Mouse (Mus musculus): ENCODE results near the gene Resp18. TPM values are rescaled to one million over a fixed set of nuclear protein-coding genes. Genes with fewer than 3 reads are reported as not detected.

Resp18 gene
- polyA plus RNA-seq, 1 experiment from 2014 or later, result 232 TPM

DNA sequence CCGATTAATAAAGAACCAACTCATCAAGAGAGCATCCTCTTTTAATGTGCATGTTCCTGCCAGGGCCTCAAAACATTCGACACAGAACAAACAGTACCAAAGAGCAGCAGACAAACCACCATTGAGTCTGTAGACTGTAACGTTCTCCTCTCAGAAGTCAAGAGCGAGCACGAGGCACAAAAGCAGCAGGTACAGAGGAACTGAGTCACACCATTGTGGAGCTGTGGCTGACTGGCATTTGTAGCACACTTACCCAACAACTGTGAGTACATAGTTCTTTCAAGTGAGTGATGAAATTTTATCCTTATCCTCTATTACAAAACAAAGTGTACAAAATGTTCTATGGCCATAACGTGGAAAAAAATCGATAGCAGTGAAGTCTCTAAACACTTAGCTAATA is 6.7 kb upstream of the Resp18 start:
- Histone ChIP-seq H3K9me3 (ENCODE audit: control insufficient read depth, low read length) (no peaks in the 10 kb centered on the region), H3K4me3 (replicated peaks; ENCODE audit: low read length) (no peak overlapping the region), H3K27ac (no peak overlapping the region), H3K9ac (no peak overlapping the region), H3K27me3 (ENCODE audit: control insufficient read depth, insufficient read depth, low read length) (no peaks in the 10 kb centered on the region), H3K4me1 (replicated peaks; ENCODE audit: control insufficient read depth, insufficient read depth, low read length) (peaks cover 19% of the 10 kb centered on the region), H3K4me2 (replicated peaks) (no peak overlapping the region), H3K36me3 (replicated peaks; ENCODE audit: control insufficient read depth, insufficient read depth) (no peaks in the 10 kb centered on the region)
- 87% methylated on average over 7 of the region's 7 CpGs for WGBS
- ATAC-seq (ENCODE audit: low FRiP score) (no peak), DNase-seq (ENCODE audit: low spot score) (no peak)

DNA sequence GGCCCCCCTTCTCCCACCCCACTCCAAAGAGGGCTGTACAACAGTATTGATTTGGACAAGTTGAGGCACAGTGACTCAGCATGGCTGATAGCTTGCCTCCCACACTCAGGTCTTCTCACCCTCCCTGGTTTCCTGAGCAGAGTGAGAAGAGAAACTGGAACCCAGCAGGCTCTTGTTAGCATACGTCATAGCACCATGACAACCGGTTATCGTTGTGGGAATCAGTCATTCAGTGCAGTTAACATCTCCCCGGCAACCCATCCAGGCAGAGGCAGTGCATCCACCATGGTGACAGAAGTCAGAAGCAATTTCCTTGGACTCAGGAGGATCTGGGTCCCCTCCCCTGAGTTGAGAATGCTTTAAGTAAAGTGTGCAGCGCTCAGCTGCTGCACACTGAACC is 4.8 kb upstream of the Resp18 start:
- Histone ChIP-seq H3K27ac (no peak overlapping the region), H3K4me1 (replicated peaks; ENCODE audit: control insufficient read depth, insufficient read depth, low read length) (peaks cover 2% of the 10 kb centered on the region; the same call in 1 of the 2 replicates), H3K36me3 (replicated peaks; ENCODE audit: control insufficient read depth, insufficient read depth) (no peaks in the 10 kb centered on the region), H3K4me3 (replicated peaks; ENCODE audit: low read length) (no peak overlapping the region), H3K4me2 (replicated peaks) (no peak overlapping the region), H3K27me3 (ENCODE audit: control insufficient read depth, insufficient read depth, low read length) (peaks cover 5% of the 10 kb centered on the region), H3K9me3 (ENCODE audit: control insufficient read depth, low read length) (no peaks in the 10 kb centered on the region), H3K9ac (no peak overlapping the region)
- no peak for DNase-seq (ENCODE audit: low spot score)
- 54% methylated on average over 5 of the region's 5 CpGs for WGBS
- no peak for ATAC-seq (ENCODE audit: low FRiP score)

DNA sequence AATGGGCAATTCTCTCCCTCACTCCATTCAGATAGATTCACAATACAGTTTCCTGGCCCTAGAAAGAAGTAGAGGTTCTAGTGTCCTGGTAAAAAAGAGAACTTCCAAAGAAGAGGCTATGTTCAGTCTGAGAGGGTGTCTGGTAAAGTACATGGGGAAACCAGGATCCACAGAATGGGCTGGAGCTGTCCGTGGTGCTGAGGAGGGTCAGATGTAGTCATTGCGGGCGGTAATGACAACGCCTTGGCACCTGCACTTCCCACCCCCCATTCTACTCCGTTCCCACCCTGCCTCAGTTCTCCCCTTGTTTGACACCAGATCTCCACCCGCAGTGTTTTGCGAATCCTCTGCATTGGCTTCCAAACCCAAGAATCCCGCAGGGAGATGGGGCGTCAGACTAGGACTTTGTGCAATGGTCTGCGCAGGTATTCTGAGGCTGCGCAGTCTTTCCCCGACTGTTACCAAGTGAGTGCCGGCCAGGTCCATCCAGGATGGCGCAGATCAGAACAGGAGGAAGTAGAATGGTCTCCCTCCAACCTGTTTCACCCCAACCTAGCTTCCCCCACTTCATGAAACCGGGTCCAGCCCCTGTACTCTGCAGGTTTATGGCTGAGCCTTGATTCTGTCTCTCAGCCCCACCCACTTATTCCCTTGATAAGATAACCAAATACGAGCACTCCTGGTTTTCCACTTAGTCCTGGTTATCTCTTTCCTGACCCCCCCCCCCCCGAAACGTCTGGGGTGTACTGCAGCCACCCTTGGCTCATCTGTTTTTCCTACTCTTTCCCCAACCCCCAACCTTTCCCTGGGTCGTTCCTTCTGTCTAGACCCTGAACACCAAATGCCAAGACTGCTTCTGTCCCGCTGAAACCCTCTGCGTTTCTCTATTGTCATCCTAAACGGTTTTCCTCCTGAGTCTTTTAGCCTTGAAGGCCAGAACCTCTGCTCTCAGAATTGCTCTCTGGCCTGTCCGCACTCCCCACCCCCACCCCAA is 723 bp downstream of the Resp18 start:
- H3K4me2 ChIP-seq (replicated peaks), result peak overlapping the region; percentile 61
- H3K36me3 ChIP-seq (replicated peaks; ENCODE audit: control insufficient read depth, insufficient read depth), result peaks cover 5% of the 10 kb centered on the region; the same call in 1 of the 2 replicates
- no peaks in the 10 kb centered on the region for H3K9me3 ChIP-seq (ENCODE audit: control insufficient read depth, low read length)
- ATAC-seq (ENCODE audit: low FRiP score) (peak; percentile 81), DNase-seq (ENCODE audit: low spot score) (peak; percentile 67)
- no peaks in the 10 kb centered on the region for H3K4me1 ChIP-seq (replicated peaks; ENCODE audit: control insufficient read depth, insufficient read depth, low read length)
- peak overlapping the region; percentile 46 for H3K4me3 ChIP-seq (replicated peaks; ENCODE audit: low read length)
- H3K27me3 ChIP-seq (ENCODE audit: control insufficient read depth, insufficient read depth, low read length), result peaks cover 15% of the 10 kb centered on the region
- H3K9ac ChIP-seq, result peak overlapping the region; percentile 62
- H3K27ac ChIP-seq, result peak overlapping the region; percentile 72
- 3% methylated on average over 23 of the region's 23 CpGs for WGBS

DNA sequence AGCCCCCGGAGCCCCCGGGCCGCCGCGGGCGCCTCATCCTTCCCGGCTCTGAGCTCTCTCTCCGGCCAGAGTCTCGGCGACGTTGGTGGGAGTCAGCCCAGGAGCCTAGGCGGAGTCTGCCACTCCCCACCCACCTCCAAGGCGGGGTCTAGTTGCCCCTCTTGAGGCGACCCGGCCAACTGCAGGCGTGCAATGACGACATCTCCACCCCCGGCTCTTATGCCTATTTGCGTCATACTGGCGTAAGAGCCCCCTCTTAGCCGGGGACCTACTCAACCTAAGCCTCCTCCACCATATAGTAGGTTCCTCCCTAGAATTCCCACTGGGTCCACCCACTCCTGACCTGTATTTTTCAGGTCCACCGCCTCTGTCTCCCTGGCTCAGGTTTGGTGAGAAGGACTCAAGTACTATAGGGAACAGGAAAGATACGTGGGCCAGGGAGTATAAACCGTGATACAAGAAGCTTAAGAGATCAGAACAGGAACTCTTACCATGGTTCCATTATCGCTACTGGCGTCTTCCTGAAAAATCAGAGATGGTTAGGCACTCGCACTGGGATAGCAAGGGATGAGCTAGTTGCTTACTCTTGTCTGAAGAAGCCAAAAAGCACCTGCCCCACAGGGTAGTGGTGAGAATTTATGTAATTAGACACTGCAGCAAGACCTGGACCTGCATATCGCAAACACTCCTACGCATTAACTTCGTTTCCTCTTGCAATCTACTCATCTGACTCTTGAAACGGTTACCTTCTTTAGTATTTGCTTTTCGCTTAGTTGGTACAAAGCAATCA is 13.9 kb downstream of the Resp18 start, which contains the start of gene Ptprn:
Gene Ptprn (minus strand): TSS at position 412 of the 790 bp plus-strand sequence.
- ATAC-seq (ENCODE audit: low FRiP score) (peak; percentile 88), DNase-seq (ENCODE audit: low spot score) (no peak)
- no peaks in the 10 kb centered on the region for H3K36me3 ChIP-seq (replicated peaks; ENCODE audit: control insufficient read depth, insufficient read depth)
- peak within 1 kb of the TSS; percentile 55 for H3K4me3 ChIP-seq (replicated peaks; ENCODE audit: low read length)
- peaks cover 49% of the 10 kb centered on the region for H3K27me3 ChIP-seq (ENCODE audit: control insufficient read depth, insufficient read depth, low read length)
- H3K4me2 ChIP-seq (replicated peaks), result peak within 1 kb of the TSS; percentile 66
- H3K9ac ChIP-seq, result peak within 1 kb of the TSS; percentile 65
- H3K4me1 ChIP-seq (replicated peaks; ENCODE audit: control insufficient read depth, insufficient read depth, low read length), result no peaks in the 10 kb centered on the region
- 13% methylated on average over 32 of the region's 32 CpGs for WGBS
- no peaks in the 10 kb centered on the region for H3K9me3 ChIP-seq (ENCODE audit: control insufficient read depth, low read length)
- no peak within 1 kb of the TSS for H3K27ac ChIP-seq

DNA sequence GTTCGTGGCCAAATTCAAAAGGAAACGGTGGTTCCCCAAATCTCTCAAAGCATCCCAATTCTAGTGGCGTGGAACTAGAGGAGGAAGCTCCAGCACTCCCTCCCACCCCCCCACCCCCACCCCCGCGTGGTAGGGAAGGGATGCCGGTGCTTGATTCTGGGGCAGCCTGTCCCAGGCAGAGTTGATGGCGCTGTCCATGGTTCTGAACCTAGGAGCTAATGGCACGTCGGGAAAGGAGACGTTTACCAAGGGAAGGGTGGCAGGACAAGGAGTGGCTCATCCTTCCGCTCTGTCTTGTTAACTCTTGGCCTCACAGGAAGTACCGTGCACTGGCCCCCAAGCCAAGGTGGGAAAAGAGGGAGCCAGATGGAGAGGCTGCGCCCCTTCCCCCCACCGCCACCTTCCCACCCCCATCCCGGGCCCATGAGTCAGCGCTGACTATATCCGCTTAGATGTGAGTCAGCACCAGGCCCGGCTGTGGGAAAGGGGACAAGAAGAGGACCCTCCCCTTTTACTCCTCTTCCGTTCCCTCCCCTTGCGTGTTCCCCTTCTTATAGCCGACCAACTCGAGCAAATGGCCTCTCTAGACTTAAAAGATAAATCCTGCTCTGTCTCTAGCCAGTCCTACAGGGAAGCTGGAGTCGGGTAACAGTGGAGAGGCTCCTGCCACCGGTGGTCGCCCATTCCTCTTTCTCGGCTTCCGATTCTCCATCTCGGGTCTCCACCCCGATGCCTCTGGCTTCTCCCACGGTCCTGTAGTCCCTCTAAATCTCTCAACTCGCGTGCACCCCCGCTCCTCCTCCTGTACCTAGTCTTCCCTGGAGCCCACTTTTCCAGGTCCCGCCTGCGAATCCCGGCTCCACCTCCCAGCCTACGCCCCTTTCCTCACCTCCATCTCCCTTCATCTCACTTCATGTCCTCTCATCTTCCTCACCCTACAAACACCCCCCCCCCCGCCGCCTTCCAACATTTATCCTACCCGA is 15.0 kb downstream of the Resp18 start:
- peak overlapping the region; percentile 66 for H3K4me2 ChIP-seq (replicated peaks)
- no peaks in the 10 kb centered on the region for H3K9me3 ChIP-seq (ENCODE audit: control insufficient read depth, low read length)
- 2% methylated on average over 40 of the region's 40 CpGs for WGBS
- peak overlapping the region; percentile 55 for H3K4me3 ChIP-seq (replicated peaks; ENCODE audit: low read length)
- ATAC-seq (ENCODE audit: low FRiP score) (peak; percentile 64), DNase-seq (ENCODE audit: low spot score) (peak; percentile 69)
- H3K9ac ChIP-seq, result peak overlapping the region; percentile 65
- H3K36me3 ChIP-seq (replicated peaks; ENCODE audit: control insufficient read depth, insufficient read depth), result no peaks in the 10 kb centered on the region
- H3K27ac ChIP-seq, result no peak overlapping the region
- H3K4me1 ChIP-seq (replicated peaks; ENCODE audit: control insufficient read depth, insufficient read depth, low read length), result no peaks in the 10 kb centered on the region
- peaks cover 49% of the 10 kb centered on the region for H3K27me3 ChIP-seq (ENCODE audit: control insufficient read depth, insufficient read depth, low read length)

DNA sequence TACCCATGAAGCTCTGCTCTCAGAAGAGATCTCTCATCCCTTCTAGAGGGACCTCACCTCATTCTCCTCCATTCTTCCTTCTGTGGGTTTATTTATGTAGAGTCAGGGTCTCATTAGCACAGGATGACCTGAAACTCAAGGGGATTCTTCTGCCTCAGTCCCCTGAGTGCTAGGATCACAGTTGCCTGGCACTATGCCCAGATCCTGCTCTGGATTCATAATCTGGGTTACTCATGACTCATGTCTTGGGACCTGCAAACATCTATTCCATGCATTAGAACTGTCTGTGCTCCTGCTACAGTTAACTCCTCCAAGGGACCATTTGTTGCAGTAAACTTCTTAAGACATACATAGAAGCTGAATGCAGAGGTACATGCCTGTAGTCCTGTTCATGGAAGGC is 16.9 kb downstream of the Resp18 start:
- no peak overlapping the region for H3K4me2 ChIP-seq (replicated peaks)
- no peak for DNase-seq (ENCODE audit: low spot score)
- no peak for ATAC-seq (ENCODE audit: low FRiP score)

DNA sequence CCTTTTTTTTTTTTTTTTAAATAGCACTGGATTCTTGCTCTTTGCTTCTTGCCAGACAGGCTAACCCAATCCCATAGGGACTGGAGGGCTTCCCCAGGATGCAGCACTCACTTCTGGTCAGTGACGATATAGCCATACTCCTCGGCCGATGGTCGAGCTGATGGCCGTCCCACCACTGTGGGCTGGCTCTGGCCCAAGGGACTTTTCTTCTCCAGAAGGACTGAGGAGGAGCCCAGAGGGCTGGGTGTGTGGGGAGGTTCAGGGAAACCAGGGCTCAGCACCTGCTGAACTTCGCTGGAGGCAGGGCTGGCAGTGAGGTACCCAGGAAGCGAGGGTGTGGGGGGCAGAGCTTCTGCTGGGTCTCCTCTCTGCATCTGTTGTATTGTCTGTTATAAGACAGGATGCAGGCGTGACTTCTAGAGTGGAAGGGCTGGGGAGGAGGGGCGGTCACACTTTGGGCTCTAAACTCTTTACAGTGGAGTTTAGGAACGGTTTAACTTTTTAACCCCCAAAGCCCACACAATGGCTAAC is 22.6 kb downstream of the Resp18 start:
- WGBS, result 74% methylated on average over 10 of the region's 10 CpGs
- no peak for ATAC-seq (ENCODE audit: low FRiP score)

More for the DNA sequence above, 16.9 kb downstream of the Resp18 start:
- Histone ChIP-seq H3K27me3 (ENCODE audit: control insufficient read depth, insufficient read depth, low read length) (peaks cover 40% of the 10 kb centered on the region), H3K9me3 (ENCODE audit: control insufficient read depth, low read length) (no peaks in the 10 kb centered on the region), H3K27ac (no peak overlapping the region), H3K9ac (no peak overlapping the region), H3K4me3 (replicated peaks; ENCODE audit: low read length) (no peak overlapping the region), H3K4me1 (replicated peaks; ENCODE audit: control insufficient read depth, insufficient read depth, low read length) (no peaks in the 10 kb centered on the region), H3K36me3 (replicated peaks; ENCODE audit: control insufficient read depth, insufficient read depth) (no peaks in the 10 kb centered on the region)

DNA sequence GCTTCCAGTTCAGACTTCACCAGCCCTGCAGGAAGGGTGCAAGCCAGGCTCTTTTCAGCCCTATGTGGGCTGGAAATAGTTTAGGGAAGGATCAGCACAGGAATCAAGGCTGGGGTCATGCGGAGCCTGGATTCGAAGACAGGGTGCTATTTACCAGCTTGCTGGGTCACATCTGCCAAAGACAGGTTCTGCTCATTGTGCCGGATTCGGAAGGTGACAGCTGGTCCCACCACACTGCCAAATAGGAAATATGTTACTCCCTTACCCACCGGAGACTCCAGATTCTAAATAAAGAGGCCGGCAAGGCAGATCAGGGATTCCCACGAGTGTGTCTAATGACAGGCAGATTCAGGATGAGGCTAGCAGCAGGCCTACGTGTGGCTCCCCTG is 23.6 kb downstream of the Resp18 start:
- Histone ChIP-seq H3K9me3 (ENCODE audit: control insufficient read depth, low read length) (no peaks in the 10 kb centered on the region), H3K4me1 (replicated peaks; ENCODE audit: control insufficient read depth, insufficient read depth, low read length) (0 out of 2 replicates have a peak, but pooled peaks cover 6% of the 10 kb centered on the region), H3K4me2 (replicated peaks) (no peak overlapping the region), H3K9ac (no peak overlapping the region), H3K4me3 (replicated peaks; ENCODE audit: low read length) (no peak overlapping the region), H3K36me3 (replicated peaks; ENCODE audit: control insufficient read depth, insufficient read depth) (no peaks in the 10 kb centered on the region), H3K27ac (no peak overlapping the region), H3K27me3 (ENCODE audit: control insufficient read depth, insufficient read depth, low read length) (no peaks in the 10 kb centered on the region)
- ATAC-seq (ENCODE audit: low FRiP score) (no peak), DNase-seq (ENCODE audit: low spot score) (no peak)
- 47% methylated on average over 8 of the region's 8 CpGs for WGBS

More for the DNA sequence above, 22.6 kb downstream of the Resp18 start:
- no peak for DNase-seq (ENCODE audit: low spot score)
- no peaks in the 10 kb centered on the region for H3K9me3 ChIP-seq (ENCODE audit: control insufficient read depth, low read length)
- no peak overlapping the region for H3K4me3 ChIP-seq (replicated peaks; ENCODE audit: low read length)
- H3K27me3 ChIP-seq (ENCODE audit: control insufficient read depth, insufficient read depth, low read length), result no peaks in the 10 kb centered on the region
- no peak overlapping the region for H3K27ac ChIP-seq
- no peaks in the 10 kb centered on the region for H3K36me3 ChIP-seq (replicated peaks; ENCODE audit: control insufficient read depth, insufficient read depth)
- no peak overlapping the region for H3K4me2 ChIP-seq (replicated peaks)
- 0 out of 2 replicates have a peak, but pooled peaks cover 6% of the 10 kb centered on the region for H3K4me1 ChIP-seq (replicated peaks; ENCODE audit: control insufficient read depth, insufficient read depth, low read length)
- H3K9ac ChIP-seq, result no peak overlapping the region

All from hindbrain, embryonic 14.5 days (tissue).